Mouse (Mus musculus): ENCODE measurements around the gene Stra6l. TPM values are rescaled to one million over a fixed set of nuclear protein-coding genes. Genes with fewer than 3 reads are reported as not detected.

Gene Stra6l
- polyA plus RNA-seq, 1 experiment from 2014 or later, result 1.5 TPM

Other genes starting within 250 kb of the Stra6l start
- 25.7 and 27.4 TPM in 2 replicates for gene Aldh1b1, start 49.6 kb upstream of the Stra6l start, polyA plus RNA-seq (2015; fragmentation: Nextera tagmentation; extraction: Ambion mirVana)
- gene Igfbpl1, start 21.7 kb upstream of the Stra6l start, polyA plus RNA-seq (2015; fragmentation: Nextera tagmentation; extraction: Ambion mirVana), result 114 and 126 TPM in 2 replicates
- gene Ccdc180, start 41.6 kb downstream of the Stra6l start, polyA plus RNA-seq (2015; fragmentation: Nextera tagmentation; extraction: Ambion mirVana), result 0.27 and 0.59 TPM in 2 replicates
- 14.6 and 17.3 TPM in 2 replicates for gene Tdrd7, start 116.7 kb downstream of the Stra6l start, polyA plus RNA-seq (2015; fragmentation: Nextera tagmentation; extraction: Ambion mirVana)
- gene Tmod1, start 190.3 kb downstream of the Stra6l start, polyA plus RNA-seq (2015; fragmentation: Nextera tagmentation; extraction: Ambion mirVana), result 0.52 and 0.66 TPM in 2 replicates